Comparison of ENCODE assay signal across 8 mouse cellular contexts in the genomic region with DNA sequence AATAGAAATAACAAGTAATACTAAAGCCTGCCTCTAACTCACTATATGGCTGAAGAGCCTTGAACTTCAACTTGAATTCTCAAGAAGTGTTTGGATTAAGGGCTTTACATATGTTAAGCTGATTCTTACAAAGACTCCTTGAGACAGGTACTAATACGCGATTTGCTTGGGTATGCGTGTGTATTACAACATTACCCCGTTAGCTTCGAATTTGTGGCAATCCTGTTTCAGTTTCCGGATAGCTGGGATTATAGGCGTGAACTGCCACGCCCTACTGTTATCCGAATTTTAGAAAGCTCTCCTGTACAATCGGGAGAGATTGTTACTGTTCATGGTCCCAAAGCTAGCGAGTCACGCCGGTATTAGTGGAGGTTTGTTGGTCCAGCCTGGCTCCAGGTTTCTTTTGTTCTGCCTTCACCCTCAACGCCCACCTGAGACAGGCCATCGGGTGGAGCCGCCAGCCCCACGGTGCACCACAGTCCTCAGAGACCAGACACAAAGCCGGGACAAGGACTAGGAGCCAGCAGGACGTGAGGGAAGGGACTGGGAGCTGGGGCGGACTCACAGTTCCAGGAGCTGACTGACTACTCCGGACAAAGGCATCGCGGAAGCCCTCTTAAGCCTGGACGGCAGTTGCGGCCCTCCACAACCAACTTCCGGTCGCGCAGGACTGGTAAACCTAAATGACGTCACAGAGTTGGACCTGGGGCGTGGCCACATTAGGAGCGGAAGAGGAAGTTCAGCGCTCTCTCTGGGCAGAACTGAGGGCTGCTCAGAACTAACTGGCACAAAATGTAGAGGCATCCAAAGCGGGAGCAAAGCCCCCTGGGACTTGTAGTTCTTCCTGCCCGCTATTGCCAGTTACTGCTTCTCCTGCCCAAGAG. TPM values are rescaled to one million over a fixed set of nuclear protein-coding genes. Genes with fewer than 3 reads are reported as not detected.
DNase-seq lines count a peak whose midpoint lies in the region; ATAC-seq and TF ChIP-seq lines count a peak whose summit lies in the region.

TSS of gene Amn1 (minus strand) at position 672 of the 884 bp plus-strand sequence.

- peak within 1 kb of the TSS; percentile 84 for H3K9ac ChIP-seq in forebrain, embryonic 12.5 days
- H3K9ac ChIP-seq in heart, postnatal 0 days (replicated peaks; ENCODE audit: low read depth, low read length) = peak within 1 kb of the TSS; percentile 72
- peak within 1 kb of the TSS; percentile 77 for H3K9ac ChIP-seq in liver, embryonic 16.5 days (ENCODE audit: low read depth, low read length)
- peak within 1 kb of the TSS; percentile 96 for H3K9ac ChIP-seq in neural tube, embryonic 13.5 days

- peak within 1 kb of the TSS; percentile 92 for H3K4me3 ChIP-seq in E14TG2a.4 (replicated peaks; ENCODE audit: low read length)
- H3K4me3 ChIP-seq in forebrain, embryonic 12.5 days (replicated peaks) = peak within 1 kb of the TSS; percentile 63
- peak within 1 kb of the TSS; percentile 61 for H3K4me3 ChIP-seq in heart, postnatal 0 days (ENCODE audit: low read depth, low read length)
- H3K4me3 ChIP-seq in liver, embryonic 16.5 days (ENCODE audit: low read depth, low read length) = peak within 1 kb of the TSS; percentile 76
- H3K4me3 ChIP-seq in neural tube, embryonic 13.5 days = peak within 1 kb of the TSS; percentile 77
- H3K4me3 ChIP-seq in testis, adult 2 months (ENCODE audit: control insufficient read depth, low read depth, low read length) = peak within 1 kb of the TSS; percentile 98

- peaks cover 13% of the 10 kb centered on the region for H3K36me3 ChIP-seq in E14TG2a.4 (ENCODE audit: insufficient read depth, low read length)
- H3K36me3 ChIP-seq in forebrain, embryonic 12.5 days (replicated peaks) = peaks cover 3% of the 10 kb centered on the region; the same call in 1 of the 2 replicates
- H3K36me3 ChIP-seq in heart, postnatal 0 days (replicated peaks; ENCODE audit: control insufficient read depth, insufficient read depth, low read length) = peaks cover 1% of the 10 kb centered on the region; the same call in 1 of the 2 replicates
- no peaks in the 10 kb centered on the region for H3K36me3 ChIP-seq in liver, embryonic 16.5 days (ENCODE audit: control insufficient read depth, insufficient read depth)
- peaks cover 12% of the 10 kb centered on the region for H3K36me3 ChIP-seq in neural tube, embryonic 13.5 days
- H3K36me3 ChIP-seq in testis, adult 2 months (ENCODE audit: control insufficient read depth, insufficient read depth, low read length) = peaks cover 2% of the 10 kb centered on the region

- TF ChIP-seq CTCF in E14TG2a.4 (conservative IDR thresholded peaks at IDR 0.05; ENCODE audit: low read length) = no peak
- TF ChIP-seq CTCF in heart, postnatal 0 days (IDR thresholded peaks at IDR 0.05; ENCODE audit: low read depth) = peak; percentile 26
- TF ChIP-seq CTCF in testis, adult 2 months (IDR thresholded peaks at IDR 0.05; ENCODE audit: control insufficient read depth, insufficient read depth, insufficient replicate concordance, low read depth, low read length) = no peak

- peak within 1 kb of the TSS; percentile 61 for H3K4me2 ChIP-seq in forebrain, embryonic 12.5 days
- peak within 1 kb of the TSS; percentile 71 for H3K4me2 ChIP-seq in heart, postnatal 0 days (ENCODE audit: low read depth, low read length)
- H3K4me2 ChIP-seq in liver, embryonic 16.5 days (ENCODE audit: low read depth, low read length) = peak within 1 kb of the TSS; percentile 69
- H3K4me2 ChIP-seq in neural tube, embryonic 13.5 days = peak within 1 kb of the TSS; percentile 76

- peak; percentile 99 for ATAC-seq in forebrain, embryonic 12.5 days (ENCODE audit: low FRiP score)
- ATAC-seq in heart, postnatal 0 days (ENCODE audit: insufficient read depth, low read depth) = peak; percentile 100
- peak; percentile 86 for ATAC-seq in liver, embryonic 16.5 days (ENCODE audit: low read depth)
- peak; percentile 100 for ATAC-seq in neural tube, embryonic 13.5 days (ENCODE audit: low read depth)

- no peak; the same call in 1 of the 2 replicates for TF ChIP-seq EP300 in heart, postnatal 0 days (IDR thresholded peaks at IDR 0.05; ENCODE audit: low read depth)

- H3K27me3 ChIP-seq in E14TG2a.4 (ENCODE audit: insufficient read depth, low read length) = no peaks in the 10 kb centered on the region
- no peaks in the 10 kb centered on the region for H3K27me3 ChIP-seq in forebrain, embryonic 12.5 days
- no peaks in the 10 kb centered on the region for H3K27me3 ChIP-seq in heart, postnatal 0 days (ENCODE audit: control insufficient read depth, insufficient read depth, low read length)
- no peaks in the 10 kb centered on the region for H3K27me3 ChIP-seq in liver, embryonic 16.5 days (ENCODE audit: control insufficient read depth, insufficient read depth, low read depth, low read length)
- no peaks in the 10 kb centered on the region for H3K27me3 ChIP-seq in neural tube, embryonic 13.5 days
- no peaks in the 10 kb centered on the region for H3K27me3 ChIP-seq in testis, adult 2 months (ENCODE audit: control insufficient read depth, insufficient read depth, low read length)

- under 1% methylated on average over 34 of the region's 34 CpGs for WGBS in forebrain, embryonic 12.5 days
- under 1% methylated on average over 34 of the region's 34 CpGs for WGBS in heart, postnatal 0 days
- WGBS in liver, embryonic 16.5 days (ENCODE audit: insufficient replicate concordance) = under 1% methylated on average over 34 of the region's 34 CpGs
- whole genome bisulfite sequencing in neural tube, embryonic 13.5 days = under 1% methylated on average over 34 of the region's 34 CpGs

- peak; percentile 99 for TF ChIP-seq POLR2A in testis, adult 2 months (IDR thresholded peaks at IDR 0.05; ENCODE audit: control insufficient read depth, low read depth, low read length)

- H3K27ac ChIP-seq in forebrain, embryonic 12.5 days = peak within 1 kb of the TSS; percentile 89
- peak within 1 kb of the TSS; percentile 89 for H3K27ac ChIP-seq in heart, postnatal 0 days (ENCODE audit: low read depth)
- H3K27ac ChIP-seq in liver, embryonic 16.5 days (ENCODE audit: low read length) = peak within 1 kb of the TSS; percentile 87
- H3K27ac ChIP-seq in neural tube, embryonic 13.5 days (replicated peaks) = peak within 1 kb of the TSS; percentile 96
- H3K27ac ChIP-seq in testis, adult 2 months (ENCODE audit: control insufficient read depth, insufficient read depth, low read depth, low read length) = peak within 1 kb of the TSS; percentile 97

- H3K9me3 ChIP-seq in E14TG2a.4 (ENCODE audit: low read length) = peaks cover 37% of the 10 kb centered on the region
- no peaks in the 10 kb centered on the region for H3K9me3 ChIP-seq in forebrain, embryonic 12.5 days
- no peaks in the 10 kb centered on the region for H3K9me3 ChIP-seq in heart, postnatal 0 days (replicated peaks; ENCODE audit: control insufficient read depth, low read length)
- H3K9me3 ChIP-seq in liver, embryonic 16.5 days (replicated peaks; ENCODE audit: control insufficient read depth, low read length) = no peaks in the 10 kb centered on the region
- H3K9me3 ChIP-seq in neural tube, embryonic 13.5 days = no peaks in the 10 kb centered on the region

- peaks cover 13% of the 10 kb centered on the region for H3K4me1 ChIP-seq in E14TG2a.4 (replicated peaks; ENCODE audit: low read depth, low read length)
- peaks cover 24% of the 10 kb centered on the region for H3K4me1 ChIP-seq in forebrain, embryonic 12.5 days
- peaks cover 14% of the 10 kb centered on the region for H3K4me1 ChIP-seq in heart, postnatal 0 days (ENCODE audit: control insufficient read depth, insufficient read depth)
- H3K4me1 ChIP-seq in liver, embryonic 16.5 days (ENCODE audit: control insufficient read depth, low read depth, low read length) = peaks cover 20% of the 10 kb centered on the region
- peaks cover 33% of the 10 kb centered on the region for H3K4me1 ChIP-seq in neural tube, embryonic 13.5 days (replicated peaks)
- 0 out of 2 replicates have a peak, but pooled peaks cover 2% of the 10 kb centered on the region for H3K4me1 ChIP-seq in testis, adult 2 months (ENCODE audit: control insufficient read depth, insufficient read depth, low read length)

- peak; percentile 95 for DNase-seq in c-Kit-positive CD71-positive TER-119-positive erythroid progenitor cells, embryonic 14.5 days (ENCODE audit: low spot score)
- peak; percentile 100 for DNase-seq in heart, postnatal 0 days (ENCODE audit: low spot score)
- DNase-seq in kidney, postnatal 4 days = peak; percentile 97 to 98

RNA-seq across cellular contexts. Expression of gene Amn1, which starts in this region (rescaled TPM):
- 74.9 and 76.1 TPM in 2 replicates for polyA plus RNA-seq in forebrain, embryonic 12.5 days (2016; fragmentation: Nextera tagmentation; extraction: Ambion mirVana)
- 21.3 and 39.8 TPM in 2 replicates for total RNA-seq in heart, postnatal 0 days (2014; rRNA removed; ENCODE audit: low replicate concordance)
- 23.8 and 29.9 TPM in 2 replicates for polyA plus RNA-seq in heart, postnatal 0 days (2015; fragmentation: Nextera tagmentation; extraction: Ambion mirVana)
- 7.3 and 8.3 TPM in 2 replicates for polyA plus RNA-seq in liver, embryonic 16.5 days (2015; fragmentation: Nextera tagmentation; extraction: Ambion mirVana)
- 114 and 120 TPM in 2 replicates for polyA plus RNA-seq in neural tube, embryonic 13.5 days (2015; fragmentation: Nextera tagmentation; extraction: Ambion mirVana)
- 47.5 and 58.4 TPM in 2 replicates for polyA plus RNA-seq in testis, adult 2 months (2012; rRNA removed)

Comparison
In these comparisons a context has a peak if more than half of its experiments do, and no peak if none do; other contexts are left out.
1. Peak in every context shown above with its lines: DNase-seq, ATAC-seq, H3K4me3 ChIP-seq and H3K27ac ChIP-seq.